Mouse (Mus musculus) gastrocnemius, adult 2 months (tissue): ENCODE results near the gene Mrpl28. TPM values are rescaled to one million over a fixed set of nuclear protein-coding genes. Genes with fewer than 3 reads are reported as not detected.
"Not testable (repeated sequence)": the region's sequence is repeated elsewhere in the genome, so short reads cannot be mapped to it uniquely, and the experiment has no call there.

Experiments used
- DNase-seq: peaks from one replicate; pipeline ENCODE4 v3.0.0; 2022
- H3K27ac ChIP-seq: fragments of 200-600 bp; 2 replicates; pipeline ENCODE4 v1.8.1; 2022; ENCODE audit warnings: mild to moderate bottlenecking
- H3K4me3 ChIP-seq: fragments of 200-600 bp; 2 replicates; pipeline ENCODE4 v1.8.1; 2022; ENCODE audit warnings: mild to moderate bottlenecking, moderate library complexity
- CTCF ChIP-seq: fragments of 200-600 bp; IDR thresholded peaks from 2 replicates; pipeline ENCODE4 v1.8.1; 2022; ENCODE audit warnings: antibody characterized with exemption, mild to moderate bottlenecking, moderate library complexity
- intact Hi-C: fragments of 180-260 bp; cut with DNase I; formaldehyde crosslinking; loops from one replicate; pipeline ENCODE4 v1.15.1; 2025
- total RNA-seq, 2 experiments: library from RNA; stranded (reverse); gene quantifications; 2 replicates each; pipeline ENCODE4 v1.2.3; 2021

Mrpl28 gene
- total RNA-seq, 2 experiments from 2014 or later: 54.1 to 73.2 TPM

GRCm38 (mm10) chr17:26105619-26106018, 17.7 kb upstream of the Mrpl28 start:
- no peak overlapping the region for H3K4me3 ChIP-seq
- no peak overlapping the region for H3K27ac ChIP-seq
- TF ChIP-seq CTCF: no peak
- DNase-seq: no peak
- intact Hi-C loops: no loop called here

GRCm38 (mm10) chr17:26110156-26110555, 13.1 kb upstream of the Mrpl28 start:
- no peak overlapping the region for H3K27ac ChIP-seq
- DNase-seq: no peak
- H3K4me3 ChIP-seq: no peak overlapping the region
- no peak for TF ChIP-seq CTCF
- intact Hi-C loops: no loop called here

GRCm38 (mm10) chr17:26111024-26111423, 12.3 kb upstream of the Mrpl28 start:
- no peak for DNase-seq
- intact Hi-C loops: no loop called here
- TF ChIP-seq CTCF: no peak
- Histone ChIP-seq H3K27ac (no peak overlapping the region), H3K4me3 (no peak overlapping the region)

- no peak overlapping the region for H3K4me3 ChIP-seq
- TF ChIP-seq CTCF: no peak
- no peak overlapping the region for H3K27ac ChIP-seq
- no peak for DNase-seq
- intact Hi-C loops: no loop called here
Measured at GRCm38 (mm10) chr17:26111722-26112121, 11.6 kb upstream of the Mrpl28 start.

- intact Hi-C loops: no loop called here
- H3K27ac ChIP-seq: no peak overlapping the region
- TF ChIP-seq CTCF: no peak
Measured at GRCm38 (mm10) chr17:26112751-26113150, 10.5 kb upstream of the Mrpl28 start.

GRCm38 (mm10) chr17:26113181-26113948, 9.9 kb upstream of the Mrpl28 start, which contains the start of gene Tmem8:
Gene Tmem8, plus strand, starts transcription at chr17:26113299.
- DNase-seq: peak; percentile 74
- peak; percentile 30; the same call in 1 of the 2 replicates for TF ChIP-seq CTCF

More at GRCm38 (mm10) chr17:26112751-26113150, 10.5 kb upstream of the Mrpl28 start:
- peak overlapping the region; percentile 85 for H3K4me3 ChIP-seq
- no peak for DNase-seq

GRCm38 (mm10) chr17:26114061-26114460, 9.2 kb upstream of the Mrpl28 start:
- DNase-seq: no peak
- Histone ChIP-seq H3K27ac (peak overlapping the region; percentile 46; the same call in 1 of the 2 replicates), H3K4me3 (peak overlapping the region; percentile 85)
- no peak for TF ChIP-seq CTCF
- intact Hi-C loops: no loop called here

More at GRCm38 (mm10) chr17:26113181-26113948, 9.9 kb upstream of the Mrpl28 start, which contains the start of gene Tmem8:
- Histone ChIP-seq H3K27ac (peak within 1 kb of the TSS; percentile 46; the same call in 1 of the 2 replicates), H3K4me3 (peak within 1 kb of the TSS; percentile 85)
- intact Hi-C loops: no loop called here

GRCm38 (mm10) chr17:26114461-26114860, 8.8 kb upstream of the Mrpl28 start:
- H3K27ac ChIP-seq, H3K4me3 ChIP-seq, DNase-seq, intact Hi-C loops: not testable (repeated sequence)

- no peak overlapping the region for H3K27ac ChIP-seq
- TF ChIP-seq CTCF: no peak
- intact Hi-C loops: no loop called here
- H3K4me3 ChIP-seq: no peak overlapping the region
- no peak for DNase-seq
Measured at GRCm38 (mm10) chr17:26115205-26115898, 7.9 kb upstream of the Mrpl28 start.

GRCm38 (mm10) chr17:26115956-26116487, 7.3 kb upstream of the Mrpl28 start:
- H3K27ac ChIP-seq: no peak overlapping the region
- no peak for TF ChIP-seq CTCF
- intact Hi-C loops: no loop called here
- H3K4me3 ChIP-seq: no peak overlapping the region
- DNase-seq: no peak

- intact Hi-C loops: no loop called here
Measured at GRCm38 (mm10) chr17:26116503-26117258, 6.6 kb upstream of the Mrpl28 start.

More at GRCm38 (mm10) chr17:26116503-26117258, 6.6 kb upstream of the Mrpl28 start:
- DNase-seq: no peak
- H3K27ac ChIP-seq: no peak overlapping the region
- no peak overlapping the region for H3K4me3 ChIP-seq
- no peak for TF ChIP-seq CTCF
